Mouse (Mus musculus) testis, adult 2 months (tissue): ENCODE data around the gene Nfix.

Source experiments
- CTCF ChIP-seq: fragments of 200-500 bp; IDR thresholded peaks from 2 replicates; pipeline ENCODE4 v1.5.1; 2012; ENCODE audit warnings: low read depth, mild to moderate bottlenecking, inconsistent platforms, low read length, moderate library complexity; ENCODE audit not compliant: control insufficient read depth, insufficient read depth, insufficient replicate concordance
- POLR2A ChIP-seq: fragments of 200-500 bp; IDR thresholded peaks from 2 replicates; pipeline ENCODE4 v1.6.1; 2012; ENCODE audit warnings: low read depth, mild to moderate bottlenecking, inconsistent platforms, low read length, moderate library complexity; ENCODE audit not compliant: control insufficient read depth

DNA sequence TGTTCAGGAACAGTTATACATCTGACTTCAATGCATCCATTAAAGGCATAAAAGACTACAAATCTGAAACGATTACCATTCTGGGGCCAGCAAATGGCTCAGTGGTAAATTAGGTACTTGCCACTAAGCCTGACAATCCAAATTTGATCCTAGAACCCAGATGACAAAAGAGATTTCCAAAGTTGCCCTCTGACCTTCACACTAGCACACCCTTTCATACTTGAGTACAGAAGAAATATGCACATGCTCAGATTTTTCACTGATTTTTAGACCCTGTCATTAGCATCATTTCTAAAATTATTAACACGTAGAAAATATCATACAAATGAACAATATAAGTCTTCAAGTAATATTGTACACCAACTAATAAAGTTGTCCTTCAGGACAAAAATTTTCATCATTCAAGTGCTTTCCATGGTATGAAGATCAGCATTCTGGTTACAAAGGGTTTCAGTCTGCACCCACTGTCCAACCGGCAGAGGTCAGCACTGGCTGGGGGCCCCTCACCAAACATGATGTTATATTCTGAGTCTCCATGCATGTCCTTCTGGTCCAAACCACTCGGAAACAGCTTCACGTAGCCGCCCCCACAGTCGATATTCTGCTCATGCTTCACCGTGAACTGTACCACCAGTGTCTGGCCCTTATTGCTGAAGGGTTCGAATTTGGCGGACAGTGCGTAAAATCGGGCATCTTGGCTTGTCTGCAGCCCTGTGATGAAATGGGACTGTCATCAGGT is 45.4 kb upstream of the Nfix start:
- no peak; the same call in 1 of the 2 replicates for TF ChIP-seq CTCF
- no peak for TF ChIP-seq POLR2A
